Mouse (Mus musculus) G1E (cell line): ENCODE results near the gene Aldh4a1. TPM values are rescaled to one million over a fixed set of nuclear protein-coding genes. Genes with fewer than 3 reads are reported as not detected.

ENCODE experiments used
- ATAC-seq: 2 replicates; pipeline ENCODE4 v1.8.0; 2016; ENCODE audit warnings: mild to moderate bottlenecking; ENCODE audit not compliant: insufficient number of reproducible peaks, poor library complexity, low FRiP score, severe bottlenecking; ENCODE audit errors: extremely low read depth
- DNase-seq: peaks from one replicate; pipeline ENCODE4 v3.0.0; 2012; ENCODE audit warnings: low spot score
- H3K27me3 ChIP-seq: 2 replicates; pipeline ENCODE4 v1.6.1; 2012; ENCODE audit warnings: mild to moderate bottlenecking, low read length, inconsistent platforms; ENCODE audit not compliant: insufficient read depth
- H3K36me3 ChIP-seq: replicated peaks from 2 replicates; pipeline ENCODE3; 2012; ENCODE audit warnings: mild to moderate bottlenecking, inconsistent platforms
- H3K4me1 ChIP-seq: 2 replicates; pipeline ENCODE4 v1.6.1; 2012; ENCODE audit warnings: low read depth, low read length, inconsistent platforms, mixed read lengths; ENCODE audit not compliant: insufficient read depth
- H3K4me3 ChIP-seq: 2 replicates; pipeline ENCODE4 v1.5.1; 2012; ENCODE audit warnings: low read depth, mild to moderate bottlenecking, inconsistent platforms, low read length, moderate library complexity, mixed read lengths
- H3K9me3 ChIP-seq: replicated peaks from 2 replicates; pipeline ENCODE4 v1.6.1; 2012; ENCODE audit warnings: inconsistent platforms
- CTCF ChIP-seq: IDR thresholded peaks from 2 replicates; pipeline ENCODE4 v1.5.1; 2012; ENCODE audit warnings: low read depth, low read length, inconsistent platforms, mixed read lengths
- GATA1 ChIP-seq: IDR thresholded peaks from 2 replicates; pipeline ENCODE4 v1.6.1; 2012; ENCODE audit warnings: borderline replicate concordance, low read length, inconsistent platforms, mixed read lengths
- GATA2 ChIP-seq: IDR thresholded peaks from 2 replicates; pipeline ENCODE4 v1.6.1; 2012; ENCODE audit warnings: low read depth, low read length, inconsistent platforms, borderline replicate concordance
- POLR2AphosphoS5 ChIP-seq: IDR thresholded peaks from 2 replicates; pipeline ENCODE4 v1.6.1; 2012; ENCODE audit warnings: low read depth, low read length, inconsistent platforms; ENCODE audit not compliant: insufficient replicate concordance
- TAL1 ChIP-seq: conservative IDR thresholded peaks from 2 replicates; pipeline ENCODE4 v1.6.1; 2012; ENCODE audit warnings: low read depth, low read length, inconsistent platforms, mixed read lengths
- polyA plus RNA-seq: library from polyadenylated mRNA; stranded (reverse); fragments of >175 nt; gene quantifications from 2 replicates; pipeline ENCODE4 v1.2.3, GENCODE M21; 2012
- total RNA-seq, 2 experiments: library from RNA; stranded (forward) in 1 of 2; stranded (reverse) in 1 of 2; fragments of 200-1000 nt in 1 of 2; fragments of >200 nt in 1 of 2; fragmentation: Nextera tagmentation in 1 of 2; gene quantifications; 2 replicates each; pipeline ENCODE4 v1.2.3; 2014 to 2017

Gene Aldh4a1
- total and polyA plus RNA-seq, 3 experiments: 13.3 to 44.1 (median 17.7) TPM

- Histone ChIP-seq H3K27me3 (peaks cover 43% of the 10 kb centered on the region), H3K9me3 (no peaks in the 10 kb centered on the region), H3K4me1 (no peaks in the 10 kb centered on the region; the same call in 1 of the 2 replicates), H3K4me3 (no peak overlapping the region), H3K36me3 (no peaks in the 10 kb centered on the region)
- TF ChIP-seq POLR2AphosphoS5: no peak
- TF ChIP-seq CTCF: no peak
- TF ChIP-seq GATA1: no peak
- TF ChIP-seq TAL1: no peak
- no peak for TF ChIP-seq GATA2
- ATAC-seq (no peak), DNase-seq (no peak)
Measured at GRCm38 (mm10) chr4:139581427-139582051, 41.1 kb upstream of the Aldh4a1 start.

DNA sequence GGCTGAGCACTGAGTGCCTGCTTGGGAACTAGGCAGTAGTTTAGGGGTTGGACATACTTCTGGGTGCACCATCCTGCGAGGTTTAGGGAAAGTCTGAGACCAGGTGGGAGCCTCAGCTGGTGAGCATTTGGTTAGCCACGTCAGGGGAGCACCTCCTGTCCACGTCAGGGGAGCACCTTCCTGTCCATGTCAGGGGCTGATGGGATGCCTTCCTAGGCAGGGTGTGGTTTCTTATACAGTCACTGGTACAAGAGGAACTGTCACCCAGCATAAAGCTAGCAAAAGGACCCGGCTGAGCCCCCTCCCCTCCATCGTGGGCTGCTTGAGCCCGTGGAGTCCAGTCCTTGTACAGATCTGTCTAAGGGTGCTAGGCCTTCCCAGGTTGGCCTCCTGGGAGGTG, 40.3 kb upstream of the Aldh4a1 start:
- no peak for TF ChIP-seq GATA2
- no peak for TF ChIP-seq TAL1
- TF ChIP-seq GATA1: no peak
- TF ChIP-seq CTCF: no peak
- TF ChIP-seq POLR2AphosphoS5: no peak
- H3K27me3 ChIP-seq: peaks cover 37% of the 10 kb centered on the region
- no peaks in the 10 kb centered on the region for H3K36me3 ChIP-seq

GRCm38 (mm10) chr4:139582903-139583302, 39.8 kb upstream of the Aldh4a1 start:
- DNase-seq (no peak), ATAC-seq (no peak)
- TF ChIP-seq GATA1 (no peak), TAL1 (no peak), GATA2 (no peak), POLR2AphosphoS5 (no peak), CTCF (no peak)
- Histone ChIP-seq H3K36me3 (no peaks in the 10 kb centered on the region), H3K9me3 (no peaks in the 10 kb centered on the region), H3K4me3 (no peak overlapping the region), H3K27me3 (peaks cover 43% of the 10 kb centered on the region), H3K4me1 (no peaks in the 10 kb centered on the region; the same call in 1 of the 2 replicates)

More for the DNA sequence above, 40.3 kb upstream of the Aldh4a1 start:
- H3K9me3 ChIP-seq: no peaks in the 10 kb centered on the region
- no peak overlapping the region for H3K4me3 ChIP-seq
- ATAC-seq (no peak), DNase-seq (no peak)
- no peaks in the 10 kb centered on the region; the same call in 1 of the 2 replicates for H3K4me1 ChIP-seq

- TF ChIP-seq TAL1: no peak
- TF ChIP-seq POLR2AphosphoS5: no peak
- H3K27me3 ChIP-seq: peaks cover 39% of the 10 kb centered on the region
- H3K9me3 ChIP-seq: no peaks in the 10 kb centered on the region
- H3K4me1 ChIP-seq: no peaks in the 10 kb centered on the region; the same call in 1 of the 2 replicates
- ATAC-seq (no peak), DNase-seq (no peak)
- no peaks in the 10 kb centered on the region for H3K36me3 ChIP-seq
- H3K4me3 ChIP-seq: no peak overlapping the region
Measured at GRCm38 (mm10) chr4:139583629-139584245, 38.9 kb upstream of the Aldh4a1 start.

- DNase-seq (no peak), ATAC-seq (no peak)
- Histone ChIP-seq H3K27me3 (peaks cover 33% of the 10 kb centered on the region), H3K36me3 (no peaks in the 10 kb centered on the region), H3K9me3 (no peaks in the 10 kb centered on the region), H3K4me3 (no peak overlapping the region), H3K4me1 (no peaks in the 10 kb centered on the region; the same call in 1 of the 2 replicates)
- no peak for TF ChIP-seq GATA2
- no peak for TF ChIP-seq TAL1
- no peak for TF ChIP-seq GATA1
- no peak for TF ChIP-seq CTCF
- TF ChIP-seq POLR2AphosphoS5: no peak
Measured at GRCm38 (mm10) chr4:139584704-139585103, 38.0 kb upstream of the Aldh4a1 start.

- Histone ChIP-seq H3K9me3 (no peaks in the 10 kb centered on the region), H3K27me3 (peaks cover 30% of the 10 kb centered on the region), H3K36me3 (no peaks in the 10 kb centered on the region), H3K4me1 (no peaks in the 10 kb centered on the region; the same call in 1 of the 2 replicates), H3K4me3 (no peak overlapping the region; the same call in 1 of the 2 replicates)
- TF ChIP-seq POLR2AphosphoS5 (no peak), TAL1 (no peak), GATA1 (no peak), GATA2 (no peak), CTCF (no peak)
- no peak for ATAC-seq
- DNase-seq: no peak
Measured at GRCm38 (mm10) chr4:139585713-139586112, 37.0 kb upstream of the Aldh4a1 start.

- H3K4me3 ChIP-seq: no peak overlapping the region
- no peaks in the 10 kb centered on the region; the same call in 1 of the 2 replicates for H3K4me1 ChIP-seq
- DNase-seq: no peak
- no peak for TF ChIP-seq POLR2AphosphoS5
- TF ChIP-seq GATA2: no peak
- no peak for TF ChIP-seq GATA1
- no peak for TF ChIP-seq CTCF
- no peak for TF ChIP-seq TAL1
- ATAC-seq: no peak
- H3K27me3 ChIP-seq: peaks cover 15% of the 10 kb centered on the region
- no peaks in the 10 kb centered on the region for H3K36me3 ChIP-seq
- H3K9me3 ChIP-seq: no peaks in the 10 kb centered on the region
Measured at GRCm38 (mm10) chr4:139587370-139587769, 35.3 kb upstream of the Aldh4a1 start.
